ENCODE assay signal across 31 mouse cellular contexts in genomic region chr4:82062726-82063125, GRCm38 (mm10).
DNase-seq lines count a peak whose midpoint lies in the region; ATAC-seq lines count a peak whose summit lies in the region.
"Had no signal": no experiment of that assay in that cellular context is flagged by ENCODE, and none has a peak within 500 bp of the region (broad histone marks: within the 10 kb centered on the region; RNA-seq: fewer than 3 reads in every experiment).

No protein-coding gene starts in this region.

- no peak for ATAC-seq in heart, embryonic 13.5 days (ENCODE audit: extremely low read depth, insufficient number of reproducible peaks, low FRiP score, low TSS enrichment)
- ATAC-seq: forebrain, embryonic 16.5 days; hindbrain, postnatal 0 days; intestine, embryonic 15.5 days; liver, embryonic 12.5 days; liver, postnatal 0 days had no signal

- no peak overlapping the region for H3K4me2 ChIP-seq in heart, embryonic 13.5 days
- H3K4me2 ChIP-seq: embryonic facial prominence, embryonic 12.5 days; heart, embryonic 15.5 days; hindbrain, embryonic 12.5 days; intestine, embryonic 15.5 days; liver, embryonic 12.5 days; neural tube, embryonic 15.5 days had no signal

- DNase-seq in gastrocnemius, postnatal 25 days = peak; percentile 8
- no peak for DNase-seq in gastrocnemius, adult 18-20 months (ENCODE audit: low spot score)
- peak; percentile 79 for DNase-seq in NIH3T3 (ENCODE audit: low read depth)
- peak; percentile 58 for DNase-seq in skeletal muscle tissue, adult 2 months (ENCODE audit: low read depth, low spot score)
- no peak for DNase-seq in thymus, postnatal 14 days
- DNase-seq in layer of hippocampus, postnatal 14 days (ENCODE audit: low spot score in 2 of 2) = no peak
- DNase-seq: adrenal gland, postnatal 14 days; cerebellum, adult 11-12 months; cerebellum, adult 9-11 months; embryo, embryonic 11 days; gastrocnemius, postnatal 36 days; kidney, adult 2 months; kidney, postnatal 36 days; layer of hippocampus, postnatal 36 days; left cerebral cortex, postnatal 4 days; liver, postnatal 0 days; midbrain, embryonic 14.5 days; retina, postnatal 1 day; right cerebral cortex, postnatal 25 days; spleen, adult 18-20 months; thymus, postnatal 25 days had no signal

- H3K4me1 ChIP-seq in heart, embryonic 13.5 days = peaks cover 42% of the 10 kb centered on the region
- H3K4me1 ChIP-seq: hindbrain, embryonic 12.5 days; intestine, embryonic 15.5 days; liver, embryonic 12.5 days; neural tube, embryonic 15.5 days had no signal

- no peak overlapping the region for H3K4me3 ChIP-seq in heart, embryonic 13.5 days
- H3K4me3 ChIP-seq: embryonic facial prominence, embryonic 12.5 days; heart, embryonic 15.5 days; hindbrain, embryonic 12.5 days; intestine, embryonic 15.5 days; liver, embryonic 12.5 days; neural tube, embryonic 15.5 days had no signal

- no peaks in the 10 kb centered on the region for H3K9me3 ChIP-seq in heart, embryonic 13.5 days
- H3K9me3 ChIP-seq: embryonic facial prominence, embryonic 12.5 days; heart, embryonic 15.5 days; hindbrain, embryonic 12.5 days; intestine, embryonic 15.5 days; liver, embryonic 12.5 days; neural tube, embryonic 15.5 days had no signal

- H3K27ac ChIP-seq in heart, embryonic 13.5 days (replicated peaks) = peak overlapping the region; percentile 16; the same call in 1 of the 2 replicates
- H3K27ac ChIP-seq: embryonic facial prominence, embryonic 12.5 days; heart, embryonic 15.5 days; hindbrain, embryonic 12.5 days; hindbrain, postnatal 0 days; intestine, embryonic 15.5 days; liver, embryonic 12.5 days; macrophage; neural tube, embryonic 15.5 days had no signal

- H3K36me3 ChIP-seq in heart, embryonic 13.5 days = no peaks in the 10 kb centered on the region
- H3K36me3 ChIP-seq: embryonic facial prominence, embryonic 12.5 days; heart, embryonic 15.5 days; hindbrain, embryonic 12.5 days; intestine, embryonic 15.5 days; liver, embryonic 12.5 days; neural tube, embryonic 15.5 days had no signal

- no peaks in the 10 kb centered on the region for H3K27me3 ChIP-seq in heart, embryonic 13.5 days (replicated peaks)
- H3K27me3 ChIP-seq: embryonic facial prominence, embryonic 12.5 days; heart, embryonic 15.5 days; hindbrain, embryonic 12.5 days; intestine, embryonic 15.5 days; liver, embryonic 12.5 days; neural tube, embryonic 15.5 days had no signal

- WGBS in heart, embryonic 13.5 days = 20% methylated on average over 5 of the region's 5 CpGs

- H3K9ac ChIP-seq in heart, embryonic 13.5 days = no peak overlapping the region
- H3K9ac ChIP-seq: embryonic facial prominence, embryonic 12.5 days; heart, embryonic 15.5 days; hindbrain, embryonic 12.5 days; intestine, embryonic 15.5 days; liver, embryonic 12.5 days; liver, postnatal 0 days; neural tube, embryonic 15.5 days had no signal

Comparison
In these comparisons a context has a peak if more than half of its experiments do, and no peak if none do; other contexts are left out.
1. DNase-seq: peak in gastrocnemius, postnatal 25 days (single experiment), NIH3T3 (single experiment) and skeletal muscle tissue, adult 2 months (single experiment); none in gastrocnemius, adult 18-20 months (single experiment), thymus, postnatal 14 days (single experiment) and layer of hippocampus, postnatal 14 days (0 of 2).